Mouse (Mus musculus) spleen, adult 2 months (tissue): Measurements from ENCODE around the gene Mgrn1.
A peak's percentile ranks its signal among the peaks of the same experiment; 100 is the strongest.

Experiments used
- CTCF ChIP-seq: fragments of 200-500 bp; IDR thresholded peaks from 2 replicates; pipeline ENCODE4 v1.5.1; 2011; ENCODE audit warnings: mild to moderate bottlenecking, inconsistent platforms; ENCODE audit not compliant: insufficient read depth, insufficient read length, insufficient replicate concordance; ENCODE audit errors: extremely low read depth
- POLR2A ChIP-seq: fragments of 200-500 bp; IDR thresholded peaks from 2 replicates; pipeline ENCODE4 v1.6.1; 2011; ENCODE audit warnings: low read depth, low read length, inconsistent platforms

DNA sequence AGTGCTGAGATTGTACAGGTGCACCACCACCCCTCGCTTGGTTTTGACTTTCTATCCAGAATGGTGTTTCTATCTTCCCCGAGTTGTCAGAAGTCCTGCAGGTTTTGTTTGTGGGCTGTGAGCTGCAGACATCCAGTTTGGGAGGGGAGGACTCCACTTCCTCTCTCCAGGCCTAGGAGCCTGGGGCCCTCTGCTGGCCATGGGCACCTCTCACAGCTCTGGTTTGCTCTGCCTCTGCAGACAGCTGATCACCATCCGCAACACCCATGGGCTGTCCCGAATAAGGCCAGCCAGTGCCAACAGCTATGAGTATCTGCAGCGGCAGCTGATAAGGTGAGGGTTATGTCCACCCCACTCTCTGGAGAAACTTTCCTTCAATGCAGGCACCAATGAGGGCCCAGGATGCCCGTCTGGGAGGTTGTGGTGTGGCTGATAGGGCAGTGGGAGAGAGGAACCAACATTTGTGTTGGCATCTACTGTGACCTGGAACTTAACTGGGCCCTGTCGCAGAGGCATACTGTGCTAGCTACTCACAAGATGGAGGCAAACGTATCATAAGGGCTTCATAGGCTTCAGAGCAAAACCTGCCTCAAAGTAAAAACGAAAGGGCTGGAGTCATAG lies 23.1 kb upstream of the Mgrn1 start:
- TF ChIP-seq CTCF: peak; percentile 91
- TF ChIP-seq POLR2A: no peak
